Mouse (Mus musculus) right cerebral cortex, adult 2 months (tissue): ENCODE data around the gene Tle3.

Experiments
- DNase-seq, 2 experiments: peaks; one replicate each; pipeline ENCODE4 v3.0.0; 2021 to 2022; ENCODE audit warnings: low spot score in 2 of 2

Gene Tle3

DNA sequence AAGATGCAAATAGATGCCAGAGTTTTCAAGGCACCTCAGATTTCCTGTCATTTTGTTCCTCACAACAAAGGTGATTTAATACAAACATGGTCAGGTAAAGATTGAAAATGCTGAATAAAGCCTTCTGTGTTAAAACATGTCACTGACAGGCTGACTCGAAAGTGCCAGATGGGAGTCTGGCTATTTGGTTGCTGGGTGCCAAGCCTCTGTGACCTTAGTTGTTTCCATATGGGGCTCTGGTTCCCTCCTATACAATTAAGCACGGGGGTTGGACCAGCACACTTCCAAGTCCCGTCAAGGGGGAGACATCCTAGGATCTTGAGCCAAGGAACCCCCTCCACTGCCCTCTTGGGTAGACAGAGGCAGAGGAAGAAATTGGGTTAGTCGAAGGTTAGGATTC is 13.2 kb upstream of the Tle3 start:
- DNase-seq = no peak

DNA sequence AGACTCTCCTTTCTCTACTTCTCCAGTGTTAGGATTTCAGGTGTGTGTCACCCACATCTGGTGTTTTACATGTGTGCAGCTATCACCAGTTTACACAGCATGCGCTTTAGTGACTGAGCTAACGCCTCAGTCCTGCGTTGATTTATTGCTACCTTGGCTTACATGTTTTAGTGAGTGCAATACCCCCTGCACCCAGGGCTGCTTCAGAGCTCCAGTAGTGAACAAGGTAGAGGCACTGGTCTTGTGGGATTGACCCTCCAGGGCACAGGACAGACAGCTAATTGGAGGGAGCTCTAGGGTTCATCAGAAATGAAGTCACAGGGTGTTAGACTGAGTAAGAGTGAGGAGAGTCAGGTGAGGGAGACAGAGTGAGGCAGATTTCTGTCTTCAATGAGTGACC is 12.4 kb upstream of the Tle3 start:
- DNase-seq = no peak

GRCm38 (mm10) chr9:61360163-61360562 is 12.0 kb upstream of the Tle3 start:
- no peak for DNase-seq

GRCm38 (mm10) chr9:61360727-61361631 is 11.2 kb upstream of the Tle3 start:
- no peak for DNase-seq

DNA sequence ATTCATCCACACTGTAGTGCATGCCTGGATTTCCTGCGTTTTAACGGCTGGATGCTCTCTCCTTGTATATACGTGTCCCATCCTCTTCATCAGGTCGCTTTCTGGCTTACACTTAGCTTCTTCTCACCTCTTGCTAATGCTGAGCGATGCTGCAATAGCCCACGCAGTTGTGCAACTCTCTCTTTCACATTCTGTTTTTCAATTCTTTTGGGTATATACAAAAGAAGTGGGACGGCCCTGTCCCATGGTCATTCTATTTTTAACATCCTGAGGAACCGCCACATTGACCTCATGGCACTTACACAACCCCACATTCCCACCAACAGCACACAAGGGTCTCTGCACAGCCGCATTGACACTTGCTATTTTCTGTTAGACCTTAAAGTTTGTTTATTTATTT is 9.0 kb upstream of the Tle3 start:
- no peak for DNase-seq

- no peak for DNase-seq
Observed at GRCm38 (mm10) chr9:61366108-61366507, 6.1 kb upstream of the Tle3 start.

DNA sequence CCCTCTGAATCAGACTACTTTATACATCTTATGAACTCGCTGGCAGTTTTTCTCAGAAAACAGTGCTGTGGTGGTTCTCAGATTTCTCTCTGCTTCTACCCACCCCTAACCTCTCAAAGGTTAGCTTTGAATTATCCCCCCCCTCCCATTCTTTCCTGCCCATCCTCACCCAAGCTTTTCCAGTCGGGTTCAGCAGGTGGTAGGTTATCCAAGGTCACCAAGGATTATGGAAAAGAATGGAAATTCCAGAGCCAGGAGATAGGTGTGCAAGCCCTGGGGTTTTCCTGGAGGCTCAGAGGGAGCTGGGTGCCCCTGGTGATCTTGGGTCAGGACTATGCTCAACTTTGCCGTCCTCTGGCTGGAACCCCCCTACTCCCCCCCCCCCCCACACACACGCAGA is 5.0 kb upstream of the Tle3 start:
- DNase-seq = no peak

DNA sequence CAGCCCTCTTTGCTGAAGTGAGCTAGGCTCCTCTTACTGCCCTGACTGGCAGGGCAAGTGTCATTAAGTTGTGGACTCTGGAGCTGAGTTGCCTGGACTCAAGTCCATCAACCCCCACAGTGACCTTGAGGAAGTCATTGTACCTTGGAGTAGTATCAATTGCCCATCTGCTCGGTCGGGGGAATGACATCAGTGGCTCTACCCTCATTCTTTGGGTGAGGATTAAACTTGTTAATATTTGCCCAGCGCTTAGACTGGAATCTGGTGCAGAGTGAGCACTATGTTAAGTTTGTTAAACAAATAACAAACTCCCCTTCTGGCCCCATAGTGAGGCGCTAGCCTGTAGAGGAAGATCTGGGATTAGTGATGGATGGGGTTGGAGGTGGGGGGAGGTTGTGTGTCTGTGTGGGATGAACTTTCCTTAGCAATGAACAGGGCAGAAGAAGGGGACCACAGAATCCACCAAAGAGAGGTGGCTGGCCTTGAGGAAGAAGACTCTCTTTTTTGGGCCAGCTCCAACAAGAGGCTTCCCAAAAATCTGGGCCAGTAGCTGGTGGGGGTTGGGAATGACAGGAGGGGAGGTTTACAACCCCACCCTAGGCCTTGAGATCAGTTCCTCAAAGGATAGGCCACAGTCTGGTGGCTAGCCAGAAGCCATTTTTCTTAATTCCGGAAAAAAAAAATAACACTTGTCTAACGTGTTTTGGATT is 4.2 kb upstream of the Tle3 start:
- no peak for DNase-seq

DNA sequence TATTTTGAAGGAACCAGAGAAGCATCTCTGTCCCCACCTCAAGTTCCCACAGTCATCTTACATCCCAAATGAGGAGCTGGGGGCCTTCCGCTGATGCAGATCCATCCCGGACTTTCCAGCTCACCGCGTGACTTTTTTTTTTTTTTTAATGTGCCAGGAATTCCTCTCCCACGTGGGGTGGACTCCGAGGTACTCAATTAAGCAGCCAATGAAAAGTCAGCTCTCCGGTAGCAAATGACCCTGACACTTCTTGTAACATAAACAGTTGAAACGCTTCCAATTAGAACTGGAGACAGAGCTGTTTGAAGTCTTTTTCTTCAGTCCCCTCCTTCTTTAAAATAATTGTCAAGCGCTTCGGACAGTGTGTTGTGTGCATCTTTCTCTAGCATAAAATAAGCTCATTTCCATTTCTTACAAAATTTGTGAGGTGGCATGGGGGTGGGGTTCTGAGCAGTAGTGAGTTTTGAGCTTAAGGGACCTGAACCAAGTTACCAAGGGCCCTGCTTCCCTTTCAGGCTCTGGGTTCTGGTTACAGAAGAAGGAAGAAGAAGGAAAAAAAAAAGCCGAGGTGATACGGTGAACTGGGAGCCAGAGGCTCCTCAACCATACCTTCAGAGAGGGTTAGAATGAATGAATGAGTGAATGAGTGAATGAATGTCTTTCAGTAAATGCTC is 3.5 kb upstream of the Tle3 start:
- DNase-seq = no peak

DNA sequence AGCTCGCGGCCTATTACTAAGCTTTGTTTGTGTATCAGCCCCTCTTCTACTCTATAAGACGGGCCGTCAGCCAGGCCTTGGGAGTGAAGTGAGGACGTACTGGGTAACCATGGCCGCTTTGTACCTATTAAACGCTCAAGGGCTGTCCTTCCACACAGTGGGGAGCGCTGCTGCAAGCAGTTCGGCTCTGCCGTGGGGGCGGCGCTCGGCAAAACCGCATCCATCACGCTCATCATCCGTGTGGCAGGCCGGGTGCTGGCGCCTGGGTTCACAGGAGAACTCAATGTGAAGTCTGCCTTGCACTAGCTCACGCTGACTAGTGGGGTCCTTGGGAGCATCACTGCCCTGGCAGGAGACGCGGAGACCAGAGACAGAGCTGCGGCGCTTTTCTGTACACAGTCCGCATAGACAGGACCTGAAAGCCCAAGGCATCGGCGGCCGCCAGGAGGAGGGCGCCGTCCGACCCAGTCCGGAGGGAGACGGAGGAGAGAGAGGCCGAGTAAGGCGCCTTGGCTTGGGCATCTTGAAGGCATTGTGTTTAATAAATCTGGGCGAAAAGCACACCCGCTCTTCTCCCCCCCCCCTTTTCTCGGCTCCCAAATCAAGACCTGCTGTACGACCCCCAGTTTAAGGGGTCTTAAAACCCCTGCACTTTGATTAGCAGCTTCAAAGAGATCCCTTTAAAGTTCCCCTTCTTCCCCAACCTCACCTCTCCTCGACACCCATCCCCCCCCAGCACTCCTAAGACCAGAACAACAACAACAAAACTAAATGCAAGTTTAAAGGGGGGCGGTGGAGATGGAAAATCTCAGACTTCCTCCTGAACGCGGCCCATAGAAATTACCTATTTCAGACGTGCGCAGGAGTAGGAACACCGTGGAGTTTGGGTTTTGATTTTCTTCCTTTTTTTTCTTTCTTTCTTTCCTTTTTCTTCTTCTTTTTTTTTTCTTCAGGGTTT is 2.6 kb upstream of the Tle3 start:
- DNase-seq = peak in 1 of 2 experiments; percentile 68

DNA sequence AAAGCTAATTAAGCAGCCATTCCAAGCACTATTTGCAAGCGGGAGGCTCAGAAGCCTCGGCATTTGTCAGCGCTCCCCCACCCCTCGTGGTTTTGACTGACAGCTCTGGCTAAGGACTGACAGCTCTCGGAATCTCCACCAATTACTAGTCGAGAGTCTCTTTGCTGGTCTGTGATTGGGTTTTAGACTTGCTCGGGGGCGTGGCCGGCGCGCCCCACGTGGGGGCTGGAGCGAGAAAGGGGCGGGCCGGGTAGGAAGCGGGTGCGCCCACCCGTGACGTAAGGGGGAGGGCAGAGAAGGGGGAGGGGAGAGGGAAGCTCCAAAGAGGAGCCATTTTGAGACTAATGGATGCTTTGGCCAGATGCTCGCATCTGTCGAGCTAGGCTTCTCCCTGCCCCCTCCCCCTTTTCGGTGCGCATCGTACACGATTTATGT is 1.7 kb upstream of the Tle3 start:
- peak; percentile 100 for DNase-seq

DNA sequence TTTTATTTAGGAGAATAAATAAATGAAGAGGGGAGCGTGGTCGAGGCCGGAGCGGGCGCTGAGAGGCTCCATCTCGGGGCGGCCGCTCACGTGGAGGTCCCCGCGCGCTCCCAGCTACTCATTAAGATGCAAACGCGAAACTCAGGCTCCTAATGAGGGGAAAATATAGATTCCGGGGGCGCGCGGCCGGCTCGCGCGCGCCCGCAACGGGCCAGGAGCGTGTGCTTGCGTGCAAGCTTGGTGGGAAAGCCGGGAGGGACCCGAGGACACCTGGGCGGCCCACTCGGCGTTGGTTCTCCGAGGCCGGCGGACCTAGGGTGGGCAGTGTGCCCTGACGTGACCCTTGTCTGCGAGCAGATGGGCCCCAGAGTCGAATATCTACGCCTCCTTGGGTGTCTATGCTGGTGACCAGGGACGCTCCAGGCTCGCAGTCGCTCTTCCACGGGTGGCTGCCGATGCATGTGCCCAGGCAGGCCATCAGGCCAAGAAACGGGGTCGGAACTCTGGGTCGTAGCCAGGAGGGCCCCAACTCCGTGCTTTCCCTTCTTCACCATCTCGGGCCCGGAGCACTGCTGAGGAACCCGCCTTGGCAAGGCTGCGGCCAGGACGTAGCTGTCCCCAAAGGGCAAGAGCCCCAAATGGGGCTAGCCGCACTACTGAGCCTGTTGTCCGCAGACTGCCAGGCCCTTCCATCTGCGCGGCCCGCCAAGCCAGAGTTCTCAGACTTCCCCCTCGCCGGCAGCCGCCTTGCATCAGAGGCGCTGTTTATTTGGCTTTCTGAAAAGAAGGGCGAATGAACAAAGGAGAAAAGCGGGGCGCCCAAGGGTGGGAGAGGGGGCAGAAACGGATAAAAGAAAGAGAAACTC is 1.0 kb upstream of the Tle3 start:
- DNase-seq = peak; percentile 47 to 67

DNA sequence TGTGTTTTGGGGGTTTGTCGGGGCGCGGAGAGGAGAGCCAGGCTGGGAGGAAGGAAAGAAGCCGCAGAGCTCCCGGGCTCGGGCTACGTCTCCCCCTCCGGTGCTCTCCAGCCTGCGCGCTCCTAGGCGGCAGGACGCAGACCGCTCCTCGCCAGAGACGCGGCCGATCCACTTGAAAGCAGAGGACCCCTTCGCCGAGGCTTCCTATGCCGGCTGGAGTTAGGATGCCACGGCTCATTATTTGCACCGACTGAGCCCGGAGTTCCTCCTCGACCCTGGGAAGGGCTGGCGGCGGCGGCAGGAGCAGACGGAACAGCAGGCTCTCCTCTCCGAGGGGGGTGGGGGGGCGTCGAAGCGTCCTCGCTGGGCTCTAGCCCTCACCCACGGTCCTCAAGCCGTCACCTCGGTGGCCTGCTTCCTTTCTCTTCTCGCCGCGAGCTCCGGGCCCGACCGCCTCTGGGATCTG is 377 bp downstream of the Tle3 start:
- DNase-seq = no peak

DNA sequence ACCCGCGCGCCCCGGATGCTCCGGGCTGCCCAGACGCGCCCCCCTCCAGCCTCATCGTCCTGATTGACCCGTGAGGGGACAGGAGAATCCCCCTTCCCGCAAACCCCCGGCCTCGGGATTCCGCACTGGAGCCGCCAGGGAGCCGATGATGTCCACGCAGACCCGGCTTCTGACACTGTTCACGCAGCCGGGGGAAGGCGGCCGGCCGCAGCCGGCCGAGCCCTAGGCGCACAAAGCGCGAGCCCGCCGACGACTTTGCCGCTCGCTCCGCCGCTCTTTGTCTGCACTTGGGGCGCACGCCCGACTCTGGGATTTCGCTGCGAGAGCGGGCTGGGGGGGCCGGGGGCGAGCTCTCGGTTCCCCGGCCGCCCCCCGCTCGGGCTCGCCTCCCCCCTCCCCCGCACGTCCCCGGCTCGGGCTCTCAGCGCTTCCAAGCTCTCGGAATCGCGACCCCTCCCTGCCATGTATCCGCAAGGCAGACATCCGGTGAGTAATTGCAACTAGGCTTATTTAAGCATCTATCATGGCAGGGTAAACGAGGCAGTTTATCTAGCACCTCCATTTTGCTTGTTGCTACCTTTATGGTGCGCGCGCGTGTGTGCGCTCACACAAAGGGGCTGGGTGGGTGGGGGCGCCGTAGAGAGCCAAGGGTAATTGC is 939 bp downstream of the Tle3 start:
- DNase-seq = peak in 1 of 2 experiments; percentile 44

DNA sequence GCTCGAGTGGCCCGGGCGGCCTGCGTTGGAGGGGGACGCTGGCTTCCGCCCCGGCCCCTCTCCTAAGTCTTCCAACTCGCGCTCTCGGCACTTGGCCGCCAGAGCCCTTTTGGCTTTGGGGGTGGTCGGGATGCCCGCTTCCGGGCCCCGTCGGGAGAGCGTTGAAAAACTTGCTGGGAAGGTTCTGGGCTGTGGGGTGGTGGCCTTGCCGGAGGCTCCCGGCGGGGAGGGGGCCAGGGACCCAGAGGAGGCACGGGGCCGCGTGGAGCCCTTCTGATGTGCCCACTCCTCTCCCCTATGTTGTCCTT is 1.4 kb downstream of the Tle3 start:
- peak in 1 of 2 experiments; percentile 43 for DNase-seq

GRCm38 (mm10) chr9:61373942-61374900 is 2.1 kb downstream of the Tle3 start:
- DNase-seq = peak in 1 of 2 experiments; percentile 44

DNA sequence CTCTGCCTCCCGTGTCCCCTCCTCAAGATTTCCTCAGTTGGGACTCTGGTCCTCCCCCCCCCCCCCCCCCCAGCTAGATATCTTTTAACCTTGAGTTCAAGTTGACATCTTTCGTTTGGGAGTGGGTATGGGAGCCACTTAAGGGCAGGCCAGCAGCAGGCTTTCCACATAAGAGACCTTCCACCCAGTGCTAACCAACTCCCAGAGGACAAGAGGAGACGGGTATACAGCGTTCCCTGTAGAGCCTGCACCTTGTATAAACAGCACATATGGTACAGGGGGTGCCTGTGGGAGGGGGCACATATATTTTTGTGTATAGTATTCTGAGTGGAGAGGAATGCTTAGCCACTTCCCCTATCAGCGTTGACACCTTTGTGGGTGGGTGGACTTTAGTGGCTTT is 2.8 kb downstream of the Tle3 start:
- DNase-seq = no peak

DNA sequence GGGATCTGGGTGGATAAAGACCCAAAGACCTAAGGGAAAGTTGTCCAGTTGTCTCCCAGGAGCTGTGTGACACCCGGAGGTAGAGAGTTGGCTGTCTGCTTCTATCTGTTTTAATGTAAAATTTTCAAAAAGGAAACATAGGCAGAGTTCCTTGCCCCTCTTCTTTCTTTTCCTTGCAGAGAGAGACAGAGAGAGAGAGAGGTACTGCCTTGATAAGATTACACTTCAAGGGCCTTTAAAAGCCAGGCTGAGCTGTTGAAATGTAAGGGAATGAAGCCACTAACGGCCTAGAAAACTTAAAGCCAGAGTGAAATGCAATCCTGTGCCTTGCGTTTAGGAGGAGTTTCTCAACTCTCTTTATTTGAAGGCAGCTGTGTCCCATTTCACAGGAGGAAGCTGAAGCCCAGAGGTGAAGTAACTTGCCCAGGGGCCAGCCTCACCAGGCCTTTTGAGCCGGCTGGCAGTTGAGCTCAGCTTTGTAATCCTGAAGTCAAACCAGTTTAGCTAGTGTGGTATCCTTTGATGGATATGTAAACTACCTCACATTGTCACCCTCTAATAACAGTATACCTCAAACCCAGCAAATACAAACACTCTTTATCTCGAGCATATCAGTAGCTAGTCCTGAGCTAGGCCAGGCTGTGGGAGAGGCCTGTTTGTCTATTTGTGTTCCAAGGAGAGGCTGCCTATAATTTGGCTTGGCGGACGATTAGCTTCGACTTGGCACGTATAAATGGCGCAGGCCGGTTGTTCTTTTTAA is 3.8 kb downstream of the Tle3 start:
- DNase-seq = no peak
